Mouse (Mus musculus): Measurements from ENCODE around the gene Ccl1.

- TF ChIP-seq CTCF (IDR thresholded peaks at IDR 0.05; ENCODE audit: low read depth) (no peak), EP300 (IDR thresholded peaks at IDR 0.05; ENCODE audit: low read depth) (no peak)
Measured at GRCm38 (mm10) chr11:82216531-82216930, 89.0 kb downstream of the Ccl1 start.

Data from liver, postnatal 0 days (tissue).